Mouse (Mus musculus): ENCODE measurements around the gene Hnrnpm.

DNA sequence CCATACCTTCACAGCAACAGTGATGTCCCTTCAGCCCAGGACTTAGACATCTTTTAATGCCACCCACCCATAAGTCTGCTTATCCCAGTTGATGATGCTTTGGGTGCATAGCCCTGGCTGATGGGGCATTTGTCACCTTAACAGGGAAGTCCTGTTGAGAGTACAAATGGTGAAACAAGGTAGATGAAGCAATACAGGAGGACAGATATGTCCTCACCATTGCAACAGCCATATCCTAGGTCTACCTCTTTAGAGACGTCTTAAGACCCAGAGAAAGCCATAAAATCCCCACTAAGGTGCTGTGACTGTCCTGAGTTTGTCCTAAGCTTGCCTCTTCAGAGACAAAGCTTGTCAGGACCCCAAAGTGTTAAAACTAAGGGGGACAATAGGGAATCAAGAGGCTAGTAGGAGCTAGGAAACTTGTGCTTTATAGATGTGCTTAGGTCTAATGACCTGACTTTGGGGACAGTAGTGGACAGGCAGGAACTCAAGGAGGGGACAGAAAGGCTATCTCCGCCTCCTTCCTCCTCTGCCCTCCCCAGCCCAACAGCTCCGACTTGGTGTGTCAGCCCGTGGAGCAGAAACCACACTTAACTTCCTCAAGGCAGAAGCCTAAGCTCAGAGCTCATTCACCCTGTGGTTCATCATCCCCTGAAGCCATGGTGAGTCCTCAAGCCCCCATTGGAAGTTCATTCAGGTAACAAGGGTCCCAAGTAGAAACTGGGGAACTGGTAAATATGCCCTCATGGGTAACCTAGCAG, 49.0 kb downstream of the Hnrnpm start, which contains the start of gene Pram1:
- no peak for TF ChIP-seq CTCF (IDR thresholded peaks at IDR 0.05; ENCODE audit: low read depth, low read length)
- no peak for TF ChIP-seq POLR2A (IDR thresholded peaks at IDR 0.05; ENCODE audit: extremely low read depth, insufficient read depth, low read length)
